Mouse (Mus musculus): ENCODE measurements around the gene Nsd2. TPM values are rescaled to one million over a fixed set of nuclear protein-coding genes. Genes with fewer than 3 reads are reported as not detected.
"Not testable (repeated sequence)": the region's sequence is repeated elsewhere in the genome, so short reads cannot be mapped to it uniquely, and the experiment has no call there.

Gene Nsd2
- polyA plus RNA-seq, 1 experiment from 2014 or later: 81.6 TPM

GRCm38 (mm10) chr5:33937230-33937629 lies 116.7 kb downstream of the Nsd2 start:
- ATAC-seq (replicated peaks): no peak
- H3K9ac ChIP-seq: no peak overlapping the region
- H3K9me3 ChIP-seq: no peaks in the 10 kb centered on the region; the same call in 1 of the 2 replicates
- H3K27ac ChIP-seq: no peak overlapping the region
- peaks cover 33% of the 10 kb centered on the region for H3K4me1 ChIP-seq
- H3K4me3 ChIP-seq: peak overlapping the region; percentile 97
- H3K27me3 ChIP-seq (replicated peaks): no peaks in the 10 kb centered on the region
- peak overlapping the region; percentile 71; the same call in 1 of the 2 replicates for H3K4me2 ChIP-seq
- WGBS: 98% methylated on average over 2 of the region's 2 CpGs
- 0 out of 2 replicates have a peak, but pooled peaks cover 3% of the 10 kb centered on the region for H3K36me3 ChIP-seq (replicated peaks)

- 93% methylated on average over 3 of the region's 3 CpGs for WGBS
These were observed 117.9 kb downstream of the Nsd2 start for GRCm38 (mm10) chr5:33938448-33938847.

GRCm38 (mm10) chr5:33947035-33947434 lies 126.5 kb downstream of the Nsd2 start:
- H3K9ac ChIP-seq, H3K4me3 ChIP-seq: not testable (repeated sequence)
- WGBS: 83% methylated on average over 16 of the region's 16 CpGs

More at GRCm38 (mm10) chr5:33938448-33938847, 117.9 kb downstream of the Nsd2 start:
- Histone ChIP-seq H3K9ac (no peak overlapping the region), H3K27ac (no peak overlapping the region), H3K36me3 (replicated peaks) (0 out of 2 replicates have a peak, but pooled peaks cover 3% of the 10 kb centered on the region), H3K27me3 (replicated peaks) (no peaks in the 10 kb centered on the region), H3K4me1 (peaks cover 28% of the 10 kb centered on the region), H3K9me3 (no peaks in the 10 kb centered on the region; the same call in 1 of the 2 replicates), H3K4me3 (no peak overlapping the region), H3K4me2 (no peak overlapping the region)
- ATAC-seq (replicated peaks): no peak

More at GRCm38 (mm10) chr5:33947035-33947434, 126.5 kb downstream of the Nsd2 start:
- H3K4me2 ChIP-seq; H3K27ac ChIP-seq; H3K27me3 ChIP-seq (replicated peaks); H3K36me3 ChIP-seq (replicated peaks); H3K4me1 ChIP-seq; H3K9me3 ChIP-seq; ATAC-seq (replicated peaks): not testable (repeated sequence)

Small RNA genes lying within 50 kb of the gene (microRNA-seq; reads per million reads assigned to microRNA genes)
- not detected for gene Mir7024

Other genes with a start within 250 kb of the Nsd2 start
- gene Fam53a, start 191.1 kb upstream of the Nsd2 start, polyA plus RNA-seq (2015; fragmentation: Nextera tagmentation; extraction: Ambion mirVana): 31.2 and 31.5 TPM in 2 replicates
- 0.47 and 0.77 TPM in 2 replicates for gene Gm9903, start 190.8 kb upstream of the Nsd2 start, polyA plus RNA-seq (2015; fragmentation: Nextera tagmentation; extraction: Ambion mirVana)
- 109 and 110 TPM in 2 replicates for gene Slbp, start 168.2 kb upstream of the Nsd2 start, polyA plus RNA-seq (2015; fragmentation: Nextera tagmentation; extraction: Ambion mirVana)
- 27.9 and 32.2 TPM in 2 replicates for gene Tacc3, start 162.6 kb upstream of the Nsd2 start, polyA plus RNA-seq (2015; fragmentation: Nextera tagmentation; extraction: Ambion mirVana)
- 31.1 and 32.0 TPM in 2 replicates for gene Tmem129, start 162.3 kb upstream of the Nsd2 start, polyA plus RNA-seq (2015; fragmentation: Nextera tagmentation; extraction: Ambion mirVana)
- gene Fgfr3, start 99.1 kb upstream of the Nsd2 start, polyA plus RNA-seq (2015; fragmentation: Nextera tagmentation; extraction: Ambion mirVana): 20.9 and 21.4 TPM in 2 replicates
- gene Letm1, start 37.9 kb upstream of the Nsd2 start, polyA plus RNA-seq (2015; fragmentation: Nextera tagmentation; extraction: Ambion mirVana): 75.4 and 75.9 TPM in 2 replicates
- gene Nelfa, start 115.7 kb downstream of the Nsd2 start, polyA plus RNA-seq (2015; fragmentation: Nextera tagmentation; extraction: Ambion mirVana): 43.1 and 44.4 TPM in 2 replicates
- gene Gm1673, start 162.7 kb downstream of the Nsd2 start, polyA plus RNA-seq (2015; fragmentation: Nextera tagmentation; extraction: Ambion mirVana): 583 and 656 TPM in 2 replicates
- 5.8 and 6.0 TPM in 2 replicates for gene Nat8l, start 175.3 kb downstream of the Nsd2 start, polyA plus RNA-seq (2015; fragmentation: Nextera tagmentation; extraction: Ambion mirVana)